Mouse (Mus musculus): ENCODE measurements around the gene D5Ertd579e. TPM values are rescaled to one million over a fixed set of nuclear protein-coding genes. Genes with fewer than 3 reads are reported as not detected.

D5Ertd579e gene
- polyA plus RNA-seq, 1 experiment, result 27.9 TPM

DNA sequence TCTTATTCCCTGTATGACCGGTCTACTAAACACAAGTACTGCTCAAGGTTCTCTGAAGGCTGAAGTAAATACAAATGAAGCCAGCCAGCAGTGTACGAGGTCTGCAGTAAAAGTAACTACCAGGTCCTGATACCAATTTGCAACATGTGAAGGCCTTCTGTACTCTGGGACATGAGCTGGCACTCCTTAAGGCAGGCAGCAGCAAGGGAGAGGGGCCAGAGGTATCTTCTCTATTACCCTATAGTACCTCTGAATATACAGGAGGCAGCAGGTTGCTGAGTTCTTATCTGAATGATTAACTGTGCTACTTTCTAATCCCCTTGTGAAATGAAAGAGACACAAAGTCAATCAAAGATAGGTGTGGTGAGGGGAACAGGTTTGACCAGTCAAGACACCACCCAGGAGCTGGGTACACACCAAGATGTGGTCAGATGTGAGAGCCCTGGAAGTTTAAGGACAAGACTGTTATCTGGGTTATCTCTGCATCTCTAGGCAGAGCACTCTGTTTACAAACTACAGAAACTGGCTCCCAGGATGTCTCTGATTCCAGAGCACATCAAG is 86.8 kb downstream of the D5Ertd579e start:
- DNase-seq (ENCODE audit: low spot score), result no peak

DNA sequence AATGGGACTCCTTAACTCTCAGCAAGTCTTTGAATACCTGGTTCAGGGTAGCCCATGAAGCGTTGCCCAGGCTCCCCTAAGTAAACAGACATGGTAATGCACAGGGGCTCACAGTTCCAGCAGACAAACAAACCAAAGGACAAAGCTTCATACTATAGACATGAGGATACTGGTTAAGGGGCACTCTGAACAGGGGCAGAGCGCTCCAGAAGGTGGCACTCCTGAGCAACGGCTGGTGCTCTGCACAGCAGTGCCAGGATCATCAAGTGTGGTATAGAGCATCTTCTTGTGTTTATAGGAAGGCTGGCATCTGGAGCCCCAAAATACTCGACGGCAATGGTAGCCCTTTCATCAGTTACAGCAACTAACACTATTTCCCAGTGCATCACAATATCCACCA is 92.8 kb downstream of the D5Ertd579e start:
- DNase-seq (ENCODE audit: low spot score), result no peak

DNA sequence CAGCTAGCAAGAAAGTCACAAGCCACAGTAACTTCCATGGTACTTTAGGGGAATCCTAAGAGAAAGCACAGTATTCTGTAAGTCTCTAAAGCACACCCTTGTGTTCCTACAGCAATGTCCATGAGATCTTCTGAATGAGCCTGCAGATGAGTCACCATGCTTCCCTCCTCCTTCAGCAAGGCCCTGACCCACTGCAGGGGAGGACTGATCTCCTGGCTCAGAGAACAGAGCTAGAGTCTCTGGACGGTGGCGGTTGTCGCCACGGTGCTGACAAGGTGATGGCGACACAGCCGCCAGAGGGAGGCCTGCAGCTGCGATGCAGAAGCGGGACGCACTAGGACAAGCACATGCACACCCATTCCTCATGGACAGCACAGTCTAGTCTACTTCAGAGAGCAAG is 93.8 kb downstream of the D5Ertd579e start:
- DNase-seq (ENCODE audit: low spot score), result no peak

DNA sequence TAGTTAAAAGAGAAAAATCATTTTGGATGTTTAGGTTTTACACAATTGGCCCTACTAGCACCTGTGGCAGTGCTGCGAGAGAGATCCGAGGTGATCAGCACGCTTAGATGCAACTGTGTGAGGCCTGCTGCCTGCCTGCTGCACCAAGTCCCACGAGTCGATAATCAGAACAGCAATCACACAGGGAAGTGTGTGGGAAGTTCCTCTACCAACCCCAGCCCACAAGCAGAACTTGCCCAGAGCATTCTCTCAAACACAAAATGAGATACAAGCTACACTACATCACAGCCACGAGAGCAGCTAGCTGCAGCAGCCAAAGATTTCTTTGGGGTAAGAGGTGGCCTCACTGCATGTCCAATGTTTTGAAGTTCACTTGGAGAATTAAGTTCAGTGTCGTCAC is 94.3 kb downstream of the D5Ertd579e start:
- DNase-seq (ENCODE audit: low spot score), result no peak

DNA sequence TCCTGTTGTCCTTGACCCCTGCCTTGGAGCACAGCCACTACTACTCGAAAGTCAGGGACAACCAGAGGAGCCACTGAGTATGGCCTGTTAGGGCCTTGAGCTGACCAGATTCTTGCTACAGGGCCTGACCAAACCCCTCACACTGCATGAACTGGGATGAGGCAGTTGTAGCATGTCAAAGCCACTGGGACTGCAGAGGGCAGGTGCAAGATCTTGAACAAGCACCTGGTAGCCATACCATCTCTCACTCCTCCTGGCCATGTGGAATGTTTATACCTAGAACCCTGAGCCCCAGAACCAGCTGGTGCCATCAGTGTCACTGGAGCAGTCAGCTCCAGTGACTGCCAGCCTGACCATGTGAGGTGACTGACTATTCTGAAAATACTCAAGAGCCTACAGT is 96.9 kb downstream of the D5Ertd579e start:
- DNase-seq (ENCODE audit: low spot score), result no peak

DNA sequence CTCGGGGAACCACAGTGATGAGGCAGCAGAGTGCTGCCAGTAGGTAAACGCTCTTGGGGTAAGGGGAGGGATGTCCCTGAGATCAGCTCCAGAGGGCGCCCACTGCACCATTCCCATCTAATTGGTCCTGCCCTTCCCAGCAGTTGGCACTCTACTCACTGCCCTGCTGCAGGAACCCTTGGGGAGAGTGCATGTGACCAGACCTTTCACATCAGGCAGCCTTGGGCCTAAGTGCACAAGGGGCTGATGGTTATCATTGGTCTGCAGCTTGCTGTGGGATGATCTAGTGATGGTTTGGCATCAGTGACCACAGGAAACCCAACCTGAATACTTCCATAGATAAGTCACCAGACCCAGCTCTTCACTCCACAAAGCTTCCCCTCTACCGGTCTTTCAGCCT is 98.2 kb downstream of the D5Ertd579e start:
- no peak for DNase-seq (ENCODE audit: low spot score)

DNA sequence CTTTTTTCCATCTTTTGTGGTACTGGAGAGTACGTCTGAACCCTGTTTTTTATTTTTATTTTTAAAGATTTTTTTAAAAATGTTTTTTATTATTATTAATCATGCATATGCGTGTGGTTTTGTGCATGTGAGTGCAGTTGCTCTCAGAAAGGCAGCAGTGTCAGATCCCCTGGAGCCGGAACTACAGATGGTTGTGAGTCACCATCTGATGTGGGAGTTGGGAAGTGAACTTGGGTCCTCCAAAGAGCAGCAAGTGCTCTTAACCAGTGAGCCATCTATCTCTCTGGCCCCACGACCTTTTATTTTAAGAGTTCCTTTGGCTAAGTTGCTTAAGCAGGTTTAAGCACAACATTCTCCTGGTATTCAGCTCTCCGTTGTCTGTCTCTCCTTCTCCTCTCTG is 99.6 kb downstream of the D5Ertd579e start:
- DNase-seq (ENCODE audit: low spot score), result no peak

GRCm38 (mm10) chr5:36595115-36595514 is 100.7 kb downstream of the D5Ertd579e start:
- DNase-seq (ENCODE audit: low spot score), result no peak

DNA sequence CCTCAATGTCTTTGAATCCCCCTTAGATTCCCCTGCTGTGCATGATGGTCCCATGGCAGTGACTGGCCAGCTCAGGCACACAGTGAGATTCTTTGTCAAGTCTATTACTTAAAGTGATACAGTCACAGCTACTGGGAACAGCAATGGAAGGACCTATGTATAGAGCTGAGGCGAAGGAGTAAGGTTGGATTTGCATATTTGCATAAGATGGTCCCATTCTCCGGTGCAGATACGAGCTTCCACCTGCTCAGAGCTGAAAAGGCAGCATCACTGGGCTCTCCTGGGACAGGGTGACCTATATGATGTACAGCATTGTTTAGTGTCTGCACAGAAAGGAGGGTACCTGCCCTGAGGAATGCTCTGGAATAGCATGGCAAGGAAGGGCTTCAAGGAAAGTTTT is 101.5 kb downstream of the D5Ertd579e start:
- DNase-seq (ENCODE audit: low spot score), result no peak

DNA sequence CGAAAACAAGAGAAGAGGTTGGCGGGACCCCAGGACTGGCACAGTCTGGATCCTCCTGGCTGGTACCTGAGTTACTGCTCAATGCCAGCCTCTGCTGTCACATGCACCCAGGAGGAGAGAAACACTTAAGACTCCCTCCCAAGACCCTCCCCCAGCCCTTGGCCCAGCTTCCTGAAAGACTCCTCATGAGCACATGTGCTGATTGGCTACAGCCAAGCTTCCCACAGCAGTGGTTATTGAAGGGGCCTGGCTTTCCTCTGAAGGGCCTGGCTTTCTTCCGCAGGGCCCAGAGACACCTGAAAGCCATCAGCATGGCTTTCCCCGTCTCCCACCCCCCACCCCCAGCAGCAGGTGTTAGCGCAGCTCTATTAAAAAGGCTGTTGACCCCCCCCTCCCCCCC is 102.6 kb downstream of the D5Ertd579e start, which contains the start of gene Tbc1d14:
Gene Tbc1d14 (minus strand): TSS at position 101 of the 400 bp plus-strand sequence.
- DNase-seq (ENCODE audit: low spot score), result no peak

DNA sequence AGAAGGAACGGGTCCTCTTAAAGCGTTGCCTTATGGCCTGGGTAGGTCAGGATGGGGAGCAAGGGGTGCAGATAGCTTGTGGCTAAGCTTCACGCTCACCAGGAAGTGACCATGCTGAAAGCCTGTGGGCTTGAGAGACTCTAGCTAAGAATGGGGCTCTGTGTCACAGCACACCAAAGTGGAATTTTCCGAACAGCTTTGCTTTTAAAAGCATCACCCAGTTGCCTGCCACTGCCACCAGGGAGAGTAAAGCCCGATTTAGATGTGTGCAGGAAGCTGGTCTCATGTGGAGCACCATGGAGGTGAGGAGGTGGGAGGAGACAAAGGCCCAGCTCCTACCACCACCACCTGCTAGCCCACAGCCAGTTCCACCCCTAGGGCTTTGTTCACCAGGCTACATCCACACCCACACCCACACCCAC is 105.3 kb downstream of the D5Ertd579e start:
- DNase-seq (ENCODE audit: low spot score), result no peak

- no peak for DNase-seq (ENCODE audit: low spot score)
These were observed 111.5 kb downstream of the D5Ertd579e start for GRCm38 (mm10) chr5:36584299-36584698.

DNA sequence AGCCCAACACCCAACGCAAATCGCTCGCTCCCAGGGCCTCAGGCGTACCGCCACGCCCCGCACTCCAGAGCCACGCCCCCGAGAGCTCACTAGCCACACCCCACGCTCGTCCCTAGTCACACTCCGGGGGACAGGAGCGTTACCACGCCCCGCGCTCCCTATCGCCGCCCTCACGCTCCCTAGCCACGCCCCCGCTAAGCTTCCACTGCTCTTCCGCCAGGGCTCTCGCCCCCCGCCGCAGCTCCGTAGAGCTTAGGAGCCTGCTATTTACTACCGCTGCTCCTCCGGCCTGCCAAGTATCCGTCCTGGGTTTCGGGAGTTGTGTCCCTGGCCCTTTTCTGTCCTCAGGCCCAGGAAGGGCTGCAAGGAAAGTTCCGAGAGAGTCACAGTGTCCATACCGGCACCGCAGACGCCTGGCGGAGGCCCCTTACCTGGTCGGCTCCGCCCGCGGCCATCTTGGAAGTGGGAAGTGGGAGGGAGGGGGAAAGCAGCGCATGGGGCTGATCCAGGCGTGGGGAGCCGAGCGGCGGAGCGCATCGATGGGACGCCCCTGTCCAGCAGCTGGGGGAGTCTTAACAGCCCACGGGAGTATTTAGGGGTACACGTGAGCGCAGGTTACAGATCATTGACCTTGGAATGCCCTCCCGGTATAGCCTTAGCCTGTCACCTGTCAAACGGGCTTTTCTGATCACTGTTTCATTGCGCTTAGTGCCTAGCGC is 113.7 kb downstream of the D5Ertd579e start:
- peak; percentile 86 for DNase-seq (ENCODE audit: low spot score)

GRCm38 (mm10) chr5:36581259-36581923 is 114.4 kb downstream of the D5Ertd579e start:
- no peak for DNase-seq (ENCODE audit: low spot score)

- DNase-seq (ENCODE audit: low spot score), result no peak
These were observed 115.9 kb downstream of the D5Ertd579e start for GRCm38 (mm10) chr5:36579967-36580366.

GRCm38 (mm10) chr5:36578982-36579381 is 116.8 kb downstream of the D5Ertd579e start:
- no peak for DNase-seq (ENCODE audit: low spot score)

GRCm38 (mm10) chr5:36576457-36576856 is 119.4 kb downstream of the D5Ertd579e start:
- no peak for DNase-seq (ENCODE audit: low spot score)

- DNase-seq (ENCODE audit: low spot score), result no peak
These were observed 120.1 kb downstream of the D5Ertd579e start for GRCm38 (mm10) chr5:36575745-36576144.

GRCm38 (mm10) chr5:36575227-36575626 is 120.6 kb downstream of the D5Ertd579e start:
- no peak for DNase-seq (ENCODE audit: low spot score)

GRCm38 (mm10) chr5:36574147-36574870 is 121.5 kb downstream of the D5Ertd579e start:
- DNase-seq (ENCODE audit: low spot score), result no peak

GRCm38 (mm10) chr5:36573354-36573753 is 122.5 kb downstream of the D5Ertd579e start:
- DNase-seq (ENCODE audit: low spot score), result no peak

DNA sequence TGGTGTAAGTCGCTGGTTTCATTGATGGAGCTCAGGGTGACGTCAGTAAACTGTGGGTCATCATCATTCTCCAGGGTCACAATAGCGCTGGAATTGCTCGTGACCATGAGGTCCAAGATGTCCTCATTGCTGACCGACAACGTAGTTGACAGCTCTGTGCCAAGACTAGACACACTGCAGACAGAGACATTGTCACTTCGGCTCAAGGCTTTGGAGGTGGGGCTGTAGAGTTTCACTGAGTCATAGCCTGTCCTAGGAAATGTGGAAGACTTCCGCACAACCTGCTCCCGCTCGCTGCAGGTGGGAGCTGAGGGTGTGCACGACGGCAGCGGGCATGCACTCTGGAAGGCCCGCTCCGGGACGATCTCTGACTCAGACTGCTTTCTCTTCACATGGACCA is 124.5 kb downstream of the D5Ertd579e start:
- DNase-seq (ENCODE audit: low spot score), result no peak
